Mouse (Mus musculus) heart, adult 2 months (tissue): ENCODE measurements around the gene Plcb4.

Source experiments
- CTCF ChIP-seq: fragments of 200-600 bp; IDR thresholded peaks from 2 replicates; pipeline ENCODE4 v1.8.1; 2022; ENCODE audit warnings: antibody characterized with exemption, mild to moderate bottlenecking, moderate library complexity
- EP300 ChIP-seq: fragments of 200-500 bp; IDR thresholded peaks from 2 replicates; pipeline ENCODE4 v1.6.1; 2011; ENCODE audit warnings: low read depth, low read length, control low read depth; ENCODE audit not compliant: insufficient read depth
- POLR2A ChIP-seq: fragments of 200-500 bp; IDR thresholded peaks from 2 replicates; pipeline ENCODE4 v1.6.1; 2011; ENCODE audit warnings: mild to moderate bottlenecking, low read depth, low read length, control low read depth; ENCODE audit not compliant: insufficient read depth

GRCm38 (mm10) chr2:135712331-135712730, 53.5 kb downstream of the Plcb4 start:
- no peak for TF ChIP-seq CTCF
- TF ChIP-seq EP300, result no peak
- TF ChIP-seq POLR2A, result no peak
